Mouse (Mus musculus): ENCODE measurements around the gene Arid1b. TPM values are rescaled to one million over a fixed set of nuclear protein-coding genes. Genes with fewer than 3 reads are reported as not detected.
A peak's percentile ranks its signal among the peaks of the same experiment; 100 is the strongest.

Gene Arid1b
- polyA plus RNA-seq, 1 experiment from 2014 or later, result 12.5 TPM

DNA sequence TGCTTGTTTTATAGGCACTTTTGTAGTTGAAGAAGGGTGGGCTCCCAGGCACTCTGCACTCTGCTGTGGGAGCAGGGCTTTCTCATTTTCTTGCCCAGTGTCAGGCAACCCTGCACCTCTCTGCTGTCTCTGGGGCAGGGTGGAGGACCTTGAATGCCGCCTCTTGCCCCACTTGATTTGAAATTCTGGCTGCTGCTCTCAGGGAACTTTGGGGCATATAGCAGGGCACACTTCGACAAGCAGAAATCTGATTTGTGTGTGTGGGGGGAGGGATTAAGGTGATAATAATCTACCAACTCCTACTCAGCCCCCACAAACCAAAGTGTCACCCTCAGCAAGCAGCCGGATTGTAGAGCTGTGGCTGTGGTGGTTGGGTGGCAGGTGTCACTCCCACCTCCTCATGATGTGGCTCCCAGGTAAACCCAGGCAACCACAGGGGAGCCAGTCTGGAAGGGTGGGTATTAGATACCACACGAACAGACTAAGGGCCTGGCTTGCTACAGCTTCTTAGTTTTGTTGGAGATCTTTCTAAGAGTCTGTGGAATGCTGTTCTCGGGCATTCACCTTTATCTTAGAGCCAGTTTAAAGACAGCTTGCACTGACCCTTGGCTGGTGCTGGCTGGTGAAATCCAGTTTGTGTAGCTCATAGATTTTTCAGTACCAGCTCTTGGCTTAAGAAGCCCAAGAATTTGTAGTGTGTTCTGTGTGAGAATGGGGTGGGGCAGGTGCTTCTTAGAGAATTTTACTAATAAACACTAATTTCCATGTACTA, 131.1 kb downstream of the Arid1b start:
- WGBS, result 81% methylated on average over 5 of the region's 5 CpGs
- Histone ChIP-seq H3K4me2 (no peak overlapping the region), H3K9me3 (replicated peaks) (no peaks in the 10 kb centered on the region), H3K9ac (replicated peaks) (no peak overlapping the region), H3K27me3 (replicated peaks) (no peaks in the 10 kb centered on the region), H3K27ac (replicated peaks) (no peak overlapping the region), H3K4me3 (replicated peaks) (no peak overlapping the region), H3K4me1 (peaks cover 43% of the 10 kb centered on the region), H3K36me3 (no peaks in the 10 kb centered on the region)
- no peak for ATAC-seq (ENCODE audit: low FRiP score)

- WGBS, result 87% methylated on average over 5 of the region's 5 CpGs
- no peaks in the 10 kb centered on the region for H3K9me3 ChIP-seq (replicated peaks)
- peaks cover 39% of the 10 kb centered on the region for H3K4me1 ChIP-seq
- ATAC-seq (ENCODE audit: low FRiP score), result no peak
- H3K4me2 ChIP-seq, result no peak overlapping the region
- H3K27me3 ChIP-seq (replicated peaks), result no peaks in the 10 kb centered on the region
- H3K27ac ChIP-seq (replicated peaks), result no peak overlapping the region
- H3K36me3 ChIP-seq, result no peaks in the 10 kb centered on the region
- no peak overlapping the region for H3K9ac ChIP-seq (replicated peaks)
- no peak overlapping the region for H3K4me3 ChIP-seq (replicated peaks)
These were observed 132.0 kb downstream of the Arid1b start for GRCm38 (mm10) chr17:5125856-5126806.

DNA sequence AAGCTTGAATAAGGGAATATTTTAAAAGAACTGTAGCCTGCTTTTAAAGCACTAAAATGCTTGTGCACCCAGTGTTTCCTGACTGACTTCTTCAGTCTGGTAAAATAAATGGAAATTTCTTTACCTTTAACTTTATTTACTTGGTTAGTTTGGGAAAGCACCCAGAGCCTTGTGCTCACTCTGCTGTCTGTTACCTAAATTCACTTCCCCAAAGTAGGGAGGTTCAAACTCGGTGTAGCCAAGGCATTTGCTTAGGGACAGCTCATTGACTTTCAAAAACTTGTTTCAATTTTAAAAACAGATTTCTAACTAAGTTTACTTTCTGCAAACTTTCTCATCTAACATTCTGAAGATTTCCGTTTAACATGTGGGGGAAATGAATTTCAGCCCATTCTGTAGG, 135.5 kb downstream of the Arid1b start:
- Histone ChIP-seq H3K4me3 (replicated peaks) (no peak overlapping the region), H3K27ac (replicated peaks) (no peak overlapping the region), H3K9ac (replicated peaks) (no peak overlapping the region), H3K27me3 (replicated peaks) (no peaks in the 10 kb centered on the region), H3K4me1 (peaks cover 26% of the 10 kb centered on the region), H3K36me3 (no peaks in the 10 kb centered on the region), H3K9me3 (replicated peaks) (no peaks in the 10 kb centered on the region), H3K4me2 (no peak overlapping the region)
- no peak for ATAC-seq (ENCODE audit: low FRiP score)
- WGBS, result 88% methylated on average over 2 of the region's 2 CpGs

GRCm38 (mm10) chr17:5130116-5130515, 136.0 kb downstream of the Arid1b start:
- H3K36me3 ChIP-seq, result no peaks in the 10 kb centered on the region
- 85% methylated on average over 4 of the region's 4 CpGs for WGBS
- no peak for ATAC-seq (ENCODE audit: low FRiP score)
- H3K9ac ChIP-seq (replicated peaks), result no peak overlapping the region
- H3K4me3 ChIP-seq (replicated peaks), result no peak overlapping the region
- H3K9me3 ChIP-seq (replicated peaks), result no peaks in the 10 kb centered on the region
- H3K4me2 ChIP-seq, result no peak overlapping the region
- H3K27ac ChIP-seq (replicated peaks), result no peak overlapping the region
- H3K27me3 ChIP-seq (replicated peaks), result no peaks in the 10 kb centered on the region
- H3K4me1 ChIP-seq, result peaks cover 21% of the 10 kb centered on the region

DNA sequence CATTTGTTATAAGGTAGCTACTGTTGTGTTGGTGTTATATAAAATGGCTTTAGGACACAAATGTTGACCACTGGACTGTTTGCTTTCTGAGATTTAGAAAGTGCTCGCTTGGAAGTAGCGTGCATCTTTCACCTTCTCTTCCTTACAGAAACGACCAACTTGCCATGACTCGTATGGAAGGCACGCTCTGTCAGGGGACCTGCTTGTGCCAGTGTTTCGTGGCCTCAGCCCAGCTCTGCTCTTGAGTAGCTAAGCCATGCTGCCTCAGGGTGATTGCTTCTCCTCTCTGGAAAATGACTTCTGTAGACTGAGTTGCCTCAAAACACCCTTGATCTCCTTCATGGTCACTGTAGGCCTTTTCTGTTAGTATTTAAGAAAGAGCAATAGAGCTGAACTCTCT, 137.6 kb downstream of the Arid1b start:
- WGBS, result 95% methylated on average over 6 of the region's 6 CpGs
- Histone ChIP-seq H3K36me3 (no peaks in the 10 kb centered on the region), H3K4me1 (peaks cover 22% of the 10 kb centered on the region), H3K9ac (replicated peaks) (no peak overlapping the region), H3K27ac (replicated peaks) (no peak overlapping the region), H3K27me3 (replicated peaks) (no peaks in the 10 kb centered on the region), H3K4me2 (no peak overlapping the region), H3K4me3 (replicated peaks) (no peak overlapping the region), H3K9me3 (replicated peaks) (no peaks in the 10 kb centered on the region)
- no peak for ATAC-seq (ENCODE audit: low FRiP score)

- H3K4me1 ChIP-seq, result peaks cover 25% of the 10 kb centered on the region
- no peak overlapping the region for H3K27ac ChIP-seq (replicated peaks)
- H3K36me3 ChIP-seq, result no peaks in the 10 kb centered on the region
- H3K27me3 ChIP-seq (replicated peaks), result no peaks in the 10 kb centered on the region
- H3K4me3 ChIP-seq (replicated peaks), result no peak overlapping the region
- no peaks in the 10 kb centered on the region for H3K9me3 ChIP-seq (replicated peaks)
- H3K4me2 ChIP-seq, result no peak overlapping the region
- 91% methylated on average over 14 of the region's 14 CpGs for WGBS
- no peak overlapping the region for H3K9ac ChIP-seq (replicated peaks)
- no peak for ATAC-seq (ENCODE audit: low FRiP score)
These were observed 138.3 kb downstream of the Arid1b start for GRCm38 (mm10) chr17:5132296-5132986.

DNA sequence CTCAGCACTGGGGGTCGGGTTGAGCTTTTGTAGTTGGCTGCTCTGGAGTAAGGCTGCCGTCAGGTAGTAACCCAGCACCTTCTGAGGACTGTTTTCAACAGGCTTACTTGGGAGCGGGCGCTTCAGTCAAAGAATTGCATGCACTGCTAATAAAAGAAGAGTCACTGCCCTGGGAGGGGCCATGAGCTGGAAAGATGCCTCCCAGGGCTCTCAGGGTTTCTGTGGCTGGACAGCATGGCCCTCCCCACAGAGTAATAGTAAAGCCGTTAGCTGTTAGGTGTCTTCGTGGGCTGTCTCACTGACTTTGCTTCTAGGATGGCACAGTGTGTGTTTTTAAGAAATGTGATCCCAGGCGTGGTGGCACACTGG, 138.8 kb downstream of the Arid1b start:
- no peaks in the 10 kb centered on the region for H3K27me3 ChIP-seq (replicated peaks)
- H3K4me1 ChIP-seq, result peaks cover 29% of the 10 kb centered on the region
- H3K9ac ChIP-seq (replicated peaks), result no peak overlapping the region
- H3K4me3 ChIP-seq (replicated peaks), result no peak overlapping the region
- no peaks in the 10 kb centered on the region for H3K36me3 ChIP-seq
- no peak overlapping the region for H3K27ac ChIP-seq (replicated peaks)
- no peak overlapping the region for H3K4me2 ChIP-seq
- H3K9me3 ChIP-seq (replicated peaks), result no peaks in the 10 kb centered on the region
- ATAC-seq (ENCODE audit: low FRiP score), result no peak
- WGBS, result 74% methylated on average over 7 of the region's 7 CpGs

DNA sequence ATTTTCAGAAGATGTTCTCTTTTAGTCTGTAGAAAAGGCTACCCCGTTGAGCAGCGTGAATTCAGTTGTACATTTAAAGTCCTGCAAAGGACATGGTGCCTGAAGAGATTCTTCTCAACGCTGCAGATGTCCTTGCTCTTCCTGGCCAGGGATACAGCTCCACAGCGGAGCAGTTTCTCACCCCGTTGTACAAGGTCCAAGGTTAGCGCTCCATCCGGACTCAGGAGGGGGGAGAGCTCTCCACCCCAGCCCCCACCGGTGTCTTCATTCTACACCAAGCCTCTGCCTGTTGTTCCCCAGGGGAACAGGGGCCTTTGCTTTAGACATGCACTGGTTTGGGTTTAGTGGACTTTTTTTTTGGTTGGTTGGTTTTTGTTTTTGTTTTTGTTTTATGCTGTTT, 139.7 kb downstream of the Arid1b start:
- H3K4me3 ChIP-seq (replicated peaks), result no peak overlapping the region
- no peak overlapping the region for H3K4me2 ChIP-seq
- H3K27ac ChIP-seq (replicated peaks), result no peak overlapping the region
- no peak for ATAC-seq (ENCODE audit: low FRiP score)
- H3K4me1 ChIP-seq, result peaks cover 37% of the 10 kb centered on the region
- no peaks in the 10 kb centered on the region for H3K36me3 ChIP-seq
- H3K27me3 ChIP-seq (replicated peaks), result no peaks in the 10 kb centered on the region
- H3K9ac ChIP-seq (replicated peaks), result no peak overlapping the region
- H3K9me3 ChIP-seq (replicated peaks), result no peaks in the 10 kb centered on the region
- 73% methylated on average over 8 of the region's 8 CpGs for WGBS

GRCm38 (mm10) chr17:5134271-5134670, 140.1 kb downstream of the Arid1b start:
- Histone ChIP-seq H3K4me2 (no peak overlapping the region), H3K9me3 (replicated peaks) (no peaks in the 10 kb centered on the region), H3K27me3 (replicated peaks) (no peaks in the 10 kb centered on the region), H3K36me3 (no peaks in the 10 kb centered on the region), H3K4me1 (peaks cover 42% of the 10 kb centered on the region), H3K27ac (replicated peaks) (no peak overlapping the region), H3K4me3 (replicated peaks) (no peak overlapping the region), H3K9ac (replicated peaks) (no peak overlapping the region)
- WGBS, result 62% methylated on average over 8 of the region's 8 CpGs
- ATAC-seq (ENCODE audit: low FRiP score), result no peak

DNA sequence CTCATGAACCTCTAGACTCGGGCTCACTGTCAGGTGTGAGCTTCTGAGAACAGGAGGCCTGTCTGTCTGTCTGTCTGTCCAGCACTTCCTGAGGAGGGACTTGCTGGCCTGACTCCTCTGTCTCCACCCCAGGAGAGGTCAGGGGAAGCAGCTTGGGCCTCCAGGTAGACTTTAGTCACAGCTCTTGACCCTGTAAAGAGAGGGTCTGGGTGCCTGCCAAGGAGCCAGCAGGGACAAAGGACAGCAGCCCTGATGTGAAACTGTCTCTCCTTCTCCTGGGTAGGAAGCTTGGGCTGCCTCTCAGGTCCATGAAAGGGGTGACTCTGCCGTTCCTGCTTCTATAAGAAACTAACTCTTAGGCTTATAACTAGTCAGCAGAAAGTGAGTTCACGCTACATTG, 143.8 kb downstream of the Arid1b start:
- Histone ChIP-seq H3K27ac (replicated peaks) (peak overlapping the region; percentile 67), H3K4me2 (no peak overlapping the region), H3K4me1 (peaks cover 54% of the 10 kb centered on the region), H3K9me3 (replicated peaks) (no peaks in the 10 kb centered on the region), H3K9ac (replicated peaks) (no peak overlapping the region), H3K36me3 (no peaks in the 10 kb centered on the region), H3K27me3 (replicated peaks) (no peaks in the 10 kb centered on the region), H3K4me3 (replicated peaks) (no peak overlapping the region)
- WGBS, result 63% methylated on average over 3 of the region's 3 CpGs
- no peak for ATAC-seq (ENCODE audit: low FRiP score)

DNA sequence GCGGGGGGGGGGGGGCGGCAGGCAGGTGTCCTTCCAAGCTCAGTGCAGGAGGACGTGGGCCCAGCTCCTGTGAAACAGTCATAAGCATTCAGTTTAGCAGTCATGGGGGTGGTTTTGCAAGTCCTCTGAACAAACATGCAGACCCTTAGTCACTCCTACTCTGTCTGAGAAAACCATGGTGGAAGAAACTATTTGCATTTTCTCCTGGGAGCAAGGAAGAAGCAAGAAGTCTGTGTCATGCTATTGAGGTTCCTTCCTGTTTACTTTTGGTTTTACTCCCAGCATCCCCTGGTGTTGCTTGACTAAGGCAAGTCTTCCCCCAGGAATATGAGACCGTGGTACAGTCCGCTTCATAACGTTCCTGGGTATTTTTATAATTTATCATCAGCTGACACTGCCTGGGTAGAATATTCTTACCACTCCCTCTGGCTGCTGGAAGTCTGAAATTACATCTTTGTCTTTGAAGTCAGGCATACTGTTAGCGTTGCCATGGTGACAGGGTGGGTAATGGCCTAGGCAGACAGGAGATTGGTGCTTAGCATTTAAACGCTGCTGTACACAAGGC, 144.6 kb downstream of the Arid1b start:
- H3K4me1 ChIP-seq, result peaks cover 54% of the 10 kb centered on the region
- H3K36me3 ChIP-seq, result no peaks in the 10 kb centered on the region
- H3K9me3 ChIP-seq (replicated peaks), result no peaks in the 10 kb centered on the region
- peak overlapping the region; percentile 39 for H3K4me2 ChIP-seq
- H3K27me3 ChIP-seq (replicated peaks), result no peaks in the 10 kb centered on the region
- H3K9ac ChIP-seq (replicated peaks), result no peak overlapping the region
- peak overlapping the region; percentile 67 for H3K27ac ChIP-seq (replicated peaks)
- peak; percentile 90 for ATAC-seq (ENCODE audit: low FRiP score)
- 6% methylated on average over 8 of the region's 8 CpGs for WGBS
- no peak overlapping the region for H3K4me3 ChIP-seq (replicated peaks)

All from neural tube, embryonic 15.5 days (tissue).